Mouse (Mus musculus): ENCODE measurements around the gene Clptm1l. TPM values are rescaled to one million over a fixed set of nuclear protein-coding genes. Genes with fewer than 3 reads are reported as not detected.

Clptm1l gene
- total RNA-seq (2021) = 100 to 1,000 TPM; 110 to 118 TPM

- DNase-seq = peak; percentile 97
- intact Hi-C loops (cut with DNase I) = no loop called here
These were observed at the start of gene Clptm1l for GRCm38 (mm10) chr13:73603522-73604155. Clptm1l (plus strand) TSS chr13:73604006.

- DNase-seq = no peak
- intact Hi-C loops (cut with DNase I) = no loop called here
These were observed 39.6 kb upstream of the Clptm1l start for GRCm38 (mm10) chr13:73564201-73564600.

GRCm38 (mm10) chr13:73575051-73575450 lies 28.8 kb upstream of the Clptm1l start:
- no peak for DNase-seq
- intact Hi-C loops (cut with DNase I) = no loop called here

GRCm38 (mm10) chr13:73577277-73577676 lies 26.5 kb upstream of the Clptm1l start:
- intact Hi-C loops (cut with DNase I) = no loop called here
- DNase-seq = no peak

GRCm38 (mm10) chr13:73591488-73591887 lies 12.3 kb upstream of the Clptm1l start:
- intact Hi-C loops (cut with DNase I) = no loop called here
- DNase-seq = no peak

- intact Hi-C loops (cut with DNase I) = no loop called here
- DNase-seq = no peak
These were observed 11.3 kb upstream of the Clptm1l start for GRCm38 (mm10) chr13:73592546-73592945.

GRCm38 (mm10) chr13:73596276-73596675 lies 7.5 kb upstream of the Clptm1l start:
- intact Hi-C loops (cut with DNase I) = no loop called here
- DNase-seq = no peak

GRCm38 (mm10) chr13:73600217-73600616 lies 3.6 kb upstream of the Clptm1l start:
- intact Hi-C loops (cut with DNase I) = no loop called here

GRCm38 (mm10) chr13:73603046-73603445 lies 760 bp upstream of the Clptm1l start:
- DNase-seq = no peak
- intact Hi-C loops (cut with DNase I) = no loop called here

More at GRCm38 (mm10) chr13:73600217-73600616, 3.6 kb upstream of the Clptm1l start:
- no peak for DNase-seq

- intact Hi-C loops (cut with DNase I) = no loop called here
- DNase-seq = no peak
These were observed 551 bp downstream of the Clptm1l start for GRCm38 (mm10) chr13:73604156-73604957.

GRCm38 (mm10) chr13:73618406-73618805 lies 14.6 kb downstream of the Clptm1l start:
- no peak for DNase-seq
- intact Hi-C loops (cut with DNase I) = no loop called here

- DNase-seq = no peak
These were observed 16.8 kb downstream of the Clptm1l start for GRCm38 (mm10) chr13:73620637-73621036.

GRCm38 (mm10) chr13:73626410-73626744 lies 22.6 kb downstream of the Clptm1l start:
- intact Hi-C loops (cut with DNase I) = no loop called here
- DNase-seq = no peak

More at GRCm38 (mm10) chr13:73620637-73621036, 16.8 kb downstream of the Clptm1l start:
- intact Hi-C loops (cut with DNase I) = no loop called here

GRCm38 (mm10) chr13:73626745-73627549 lies 23.1 kb downstream of the Clptm1l start, which contains the start of gene Tert:
Tert (plus strand) TSS chr13:73626911.
- DNase-seq = peak; percentile 57
- intact Hi-C loops (cut with DNase I) = no loop called here

- DNase-seq = peak; percentile 41
- intact Hi-C loops (cut with DNase I) = no loop called here
These were observed 24.8 kb downstream of the Clptm1l start for GRCm38 (mm10) chr13:73628586-73629113.

GRCm38 (mm10) chr13:73631837-73632236 lies 28.0 kb downstream of the Clptm1l start:
- intact Hi-C loops (cut with DNase I) = no loop called here
- DNase-seq = no peak

- intact Hi-C loops (cut with DNase I) = no loop called here
These were observed 34.0 kb downstream of the Clptm1l start for GRCm38 (mm10) chr13:73637826-73638225.

GRCm38 (mm10) chr13:73641296-73641695 lies 37.5 kb downstream of the Clptm1l start:
- intact Hi-C loops (cut with DNase I) = no loop called here
- no peak for DNase-seq

More at GRCm38 (mm10) chr13:73637826-73638225, 34.0 kb downstream of the Clptm1l start:
- DNase-seq = no peak

- DNase-seq = peak; percentile 67
- intact Hi-C loops (cut with DNase I) = no loop called here
These were observed 42.7 kb downstream of the Clptm1l start for GRCm38 (mm10) chr13:73646397-73647087.

- DNase-seq = no peak
- intact Hi-C loops (cut with DNase I) = no loop called here
These were observed 49.5 kb downstream of the Clptm1l start for GRCm38 (mm10) chr13:73653266-73653665.

Measured in left cerebral cortex, postnatal 4 days (tissue).